Mouse (Mus musculus) ES-E14 (cell line): ENCODE measurements around the gene Cfb.

ENCODE experiments used
- CHD2 ChIP-seq: IDR thresholded peaks from 2 replicates; pipeline ENCODE4 v1.6.1; 2014; ENCODE audit warnings: mild to moderate bottlenecking, low read depth, low read length, inconsistent platforms
- HCFC1 ChIP-seq: IDR thresholded peaks from 2 replicates; pipeline ENCODE4 v1.6.1; 2012; ENCODE audit warnings: low read length, inconsistent platforms, borderline replicate concordance; ENCODE audit not compliant: insufficient read depth
- MAFK ChIP-seq: IDR thresholded peaks from 2 replicates; pipeline ENCODE4 v1.6.1; 2014; ENCODE audit warnings: mild to moderate bottlenecking, low read depth, low read length, inconsistent platforms; ENCODE audit not compliant: insufficient read depth
- ZC3H11A ChIP-seq: IDR thresholded peaks from 2 replicates; pipeline ENCODE4 v1.6.1; 2012; ENCODE audit warnings: low read depth, mild to moderate bottlenecking, inconsistent platforms, low read length, borderline replicate concordance
- ZNF384 ChIP-seq: IDR thresholded peaks from 2 replicates; pipeline ENCODE4 v1.6.1; 2012; ENCODE audit warnings: low read depth, low read length, inconsistent platforms

DNA sequence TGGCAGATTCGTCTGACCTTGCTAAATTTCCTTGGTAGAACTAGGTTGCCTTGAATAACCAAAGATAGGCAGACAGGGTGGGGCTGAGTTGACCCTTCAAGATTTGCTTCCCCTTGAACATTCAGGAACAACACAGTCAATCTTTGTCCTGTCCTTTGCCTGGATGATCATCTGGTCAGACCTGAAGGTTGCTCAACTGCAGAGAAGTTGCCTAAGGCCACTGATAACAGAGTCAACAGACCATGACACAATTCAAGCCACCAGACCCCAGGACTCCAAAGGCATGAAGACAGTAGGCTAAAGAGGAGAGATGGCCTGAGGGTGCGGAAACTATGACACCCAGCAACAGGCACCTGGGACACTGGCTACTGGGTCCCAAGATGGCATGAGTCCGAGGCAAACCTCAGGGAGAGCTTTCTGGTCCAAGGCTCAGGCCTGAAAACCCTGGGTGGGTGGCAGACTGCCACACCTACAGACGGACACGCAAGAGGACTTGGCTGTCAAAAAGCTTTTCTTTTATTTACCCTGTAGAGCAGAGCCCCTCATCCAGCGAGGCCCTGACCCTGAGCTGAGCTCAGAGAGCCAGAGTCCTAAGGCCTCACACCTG is 53.6 kb downstream of the Cfb start:
- TF ChIP-seq ZC3H11A (no peak), MAFK (no peak), HCFC1 (no peak), CHD2 (no peak), ZNF384 (no peak)
